Mouse (Mus musculus) layer of hippocampus, adult 11-12 months (tissue): ENCODE measurements around the gene Gdpgp1.

Experiments used
- DNase-seq: peaks from one replicate; pipeline ENCODE4 v3.0.0; 2022; ENCODE audit warnings: low spot score

Gene Gdpgp1

GRCm38 (mm10) chr7:80280998-80281397 lies 48.3 kb downstream of the Gdpgp1 start:
- no peak for DNase-seq

GRCm38 (mm10) chr7:80281646-80282045 lies 49.0 kb downstream of the Gdpgp1 start:
- DNase-seq = no peak

- no peak for DNase-seq
Measured at GRCm38 (mm10) chr7:80283226-80283918, 50.7 kb downstream of the Gdpgp1 start.

- no peak for DNase-seq
Measured at GRCm38 (mm10) chr7:80284391-80284790, 51.7 kb downstream of the Gdpgp1 start.

- DNase-seq = no peak
Measured at GRCm38 (mm10) chr7:80285725-80286124, 53.1 kb downstream of the Gdpgp1 start.

GRCm38 (mm10) chr7:80287736-80288135 lies 55.1 kb downstream of the Gdpgp1 start:
- DNase-seq = no peak
